Mouse (Mus musculus) splenic B cell, adult 2 months (primary cell): ENCODE results near the gene BC028528.
A peak's percentile ranks its signal among the peaks of the same experiment; 100 is the strongest.

Experiments used
- DNase-seq: peaks from one replicate; pipeline ENCODE4 v3.0.0-alpha.2; 2011; ENCODE audit warnings: low read depth, low spot score
- H3K27me3 ChIP-seq: 2 replicates; pipeline ENCODE4 v1.6.1; 2012; ENCODE audit warnings: mild to moderate bottlenecking, low read length, moderate library complexity, mixed read lengths; ENCODE audit not compliant: control insufficient read depth, poor library complexity, insufficient read depth, severe bottlenecking
- H3K36me3 ChIP-seq: 2 replicates; pipeline ENCODE4 v1.6.1; 2012; ENCODE audit warnings: mild to moderate bottlenecking, low read length, moderate library complexity, mixed read lengths; ENCODE audit not compliant: control insufficient read depth, poor library complexity, insufficient read depth, severe bottlenecking

Gene BC028528

DNA sequence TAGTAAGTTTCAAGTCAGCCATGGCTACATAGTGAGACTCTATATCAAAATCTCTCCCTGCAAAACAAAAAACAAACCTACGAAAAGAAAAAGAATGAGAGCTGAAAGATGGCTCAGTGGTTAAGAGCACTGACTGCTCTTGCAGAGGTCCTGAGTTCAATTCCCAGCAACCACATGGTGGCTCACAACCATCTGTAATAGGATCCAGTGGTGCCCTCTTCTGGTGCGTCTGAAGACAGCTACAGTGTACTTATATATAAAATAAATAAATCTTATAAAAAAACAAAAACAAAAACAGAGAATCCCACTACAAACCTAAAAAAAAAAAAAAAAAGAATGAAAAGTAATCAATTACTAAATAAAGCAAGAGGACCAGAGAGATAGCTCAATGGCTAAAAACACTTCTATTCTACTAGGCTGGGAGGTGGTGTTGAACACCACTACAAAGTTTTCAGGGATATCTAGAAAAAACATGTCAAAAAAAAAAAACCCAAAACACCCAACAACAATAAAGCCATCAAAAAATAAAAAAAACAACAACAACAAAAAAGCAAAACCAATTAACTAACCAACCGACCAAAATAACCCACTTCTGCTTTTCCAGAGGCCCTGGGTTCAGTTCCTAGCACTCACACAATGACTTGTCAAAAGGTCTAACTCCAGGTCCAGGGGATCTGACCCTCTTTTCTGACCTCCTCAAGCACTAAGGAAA lies 49.1 kb downstream of the BC028528 start:
- no peaks in the 10 kb centered on the region for H3K27me3 ChIP-seq
- H3K36me3 ChIP-seq: peaks cover 28% of the 10 kb centered on the region
- DNase-seq: peak; percentile 34

DNA sequence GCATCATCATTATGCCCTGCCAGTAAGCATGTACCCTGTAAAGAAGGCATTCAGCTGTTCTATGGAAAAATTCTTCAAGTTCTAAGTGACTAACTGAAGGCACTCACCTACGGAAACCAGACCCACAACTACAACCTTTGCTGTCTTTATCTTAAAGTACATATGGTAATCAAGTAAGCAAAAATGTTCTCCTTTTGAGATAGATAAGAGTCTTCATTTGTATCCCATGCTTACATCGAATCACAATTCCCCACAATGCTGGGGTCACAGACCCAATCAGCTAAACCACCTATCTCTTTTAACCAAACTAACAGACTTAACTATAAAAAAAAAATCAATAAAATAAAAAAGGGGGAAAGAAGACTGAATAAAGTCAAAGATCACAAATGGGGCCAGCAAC lies 52.6 kb downstream of the BC028528 start:
- Histone ChIP-seq H3K27me3 (no peaks in the 10 kb centered on the region), H3K36me3 (peaks cover 21% of the 10 kb centered on the region)
- DNase-seq: no peak
